Mouse (Mus musculus): ENCODE results near the gene Rad9a. TPM values are rescaled to one million over a fixed set of nuclear protein-coding genes. Genes with fewer than 3 reads are reported as not detected.

Gene Rad9a
- polyA plus RNA-seq, 1 experiment, result 39.8 TPM

GRCm38 (mm10) chr19:4163543-4163887 is 37.9 kb downstream of the Rad9a start:
- TF ChIP-seq POLR2A (IDR thresholded peaks at IDR 0.05; ENCODE audit: borderline replicate concordance, control insufficient read depth, low read depth, low read length) (no peak), CTCF (IDR thresholded peaks at IDR 0.05; ENCODE audit: control insufficient read depth, insufficient read depth, low read length) (no peak)
- WGBS, result 39% methylated on average over 4 of the region's 4 CpGs
- Histone ChIP-seq H3K4me1 (ENCODE audit: control insufficient read depth, insufficient read depth, low read length) (no peaks in the 10 kb centered on the region; the same call in 1 of the 2 replicates), H3K27ac (ENCODE audit: control insufficient read depth, insufficient read depth, low read depth, low read length, poor library complexity) (0 out of 2 replicates have a peak overlapping the region, but pooled peaks have one; percentile 0), H3K4me3 (replicated peaks; ENCODE audit: control insufficient read depth, low read depth, low read length) (peak overlapping the region; percentile 71)

- 8% methylated on average over 42 of the region's 42 CpGs for WGBS
- H3K4me1 ChIP-seq (ENCODE audit: control insufficient read depth, insufficient read depth, low read length), result no peaks in the 10 kb centered on the region; the same call in 1 of the 2 replicates
- peak; percentile 43; the same call in 1 of the 2 replicates for TF ChIP-seq POLR2A (IDR thresholded peaks at IDR 0.05; ENCODE audit: borderline replicate concordance, control insufficient read depth, low read depth, low read length)
- no peak for TF ChIP-seq CTCF (IDR thresholded peaks at IDR 0.05; ENCODE audit: control insufficient read depth, insufficient read depth, low read length)
- peak within 1 kb of the TSS; percentile 0; the same call in 1 of the 2 replicates for H3K27ac ChIP-seq (ENCODE audit: control insufficient read depth, insufficient read depth, low read depth, low read length, poor library complexity)
- H3K4me3 ChIP-seq (replicated peaks; ENCODE audit: control insufficient read depth, low read depth, low read length), result peak within 1 kb of the TSS; percentile 71
Observed at GRCm38 (mm10) chr19:4162646-4163542, 38.6 kb downstream of the Rad9a start, which contains the start of gene Rps6kb2. Rps6kb2 (minus strand) TSS chr19:4163354.

DNA sequence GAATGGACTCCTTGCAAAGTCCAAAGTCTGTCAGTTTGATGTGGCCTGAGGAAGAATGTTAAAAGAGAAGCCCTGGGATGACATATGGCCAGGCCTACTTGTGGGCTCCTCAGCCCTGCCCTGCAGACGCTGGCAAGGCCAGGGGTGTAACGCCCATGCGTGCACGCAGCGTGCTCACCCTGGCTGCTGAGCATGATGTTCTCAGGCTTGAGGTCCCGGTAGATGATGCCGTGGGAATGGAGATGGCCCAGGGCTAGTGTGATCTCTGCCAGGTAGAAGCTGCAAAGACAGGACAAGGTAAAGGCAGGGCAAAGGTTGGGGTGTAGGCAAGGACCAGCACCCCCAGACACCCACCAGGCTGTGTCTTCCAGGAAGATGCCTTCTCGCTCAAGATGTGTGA is 42.4 kb downstream of the Rad9a start:
- WGBS, result 90% methylated on average over 8 of the region's 8 CpGs
- Histone ChIP-seq H3K4me1 (ENCODE audit: control insufficient read depth, insufficient read depth, low read length) (peaks cover 2% of the 10 kb centered on the region), H3K4me3 (replicated peaks; ENCODE audit: control insufficient read depth, low read depth, low read length) (no peak overlapping the region), H3K27ac (ENCODE audit: control insufficient read depth, insufficient read depth, low read depth, low read length, poor library complexity) (no peak overlapping the region)
- TF ChIP-seq POLR2A (IDR thresholded peaks at IDR 0.05; ENCODE audit: borderline replicate concordance, control insufficient read depth, low read depth, low read length) (no peak), CTCF (IDR thresholded peaks at IDR 0.05; ENCODE audit: control insufficient read depth, insufficient read depth, low read length) (no peak)

- H3K4me3 ChIP-seq (replicated peaks; ENCODE audit: control insufficient read depth, low read depth, low read length), result no peak overlapping the region
- peaks cover 2% of the 10 kb centered on the region for H3K4me1 ChIP-seq (ENCODE audit: control insufficient read depth, insufficient read depth, low read length)
- 85% methylated on average over 12 of the region's 12 CpGs for WGBS
- TF ChIP-seq CTCF (IDR thresholded peaks at IDR 0.05; ENCODE audit: control insufficient read depth, insufficient read depth, low read length) (no peak), POLR2A (IDR thresholded peaks at IDR 0.05; ENCODE audit: borderline replicate concordance, control insufficient read depth, low read depth, low read length) (no peak)
- no peak overlapping the region for H3K27ac ChIP-seq (ENCODE audit: control insufficient read depth, insufficient read depth, low read depth, low read length, poor library complexity)
Observed at GRCm38 (mm10) chr19:4156771-4157170, 44.7 kb downstream of the Rad9a start.

- Histone ChIP-seq H3K4me3 (replicated peaks; ENCODE audit: control insufficient read depth, low read depth, low read length) (peak overlapping the region; percentile 50), H3K27ac (ENCODE audit: control insufficient read depth, insufficient read depth, low read depth, low read length, poor library complexity) (peak overlapping the region; percentile 72), H3K4me1 (ENCODE audit: control insufficient read depth, insufficient read depth, low read length) (peaks cover 2% of the 10 kb centered on the region)
- 47% methylated on average over 20 of the region's 20 CpGs for WGBS
- TF ChIP-seq CTCF (IDR thresholded peaks at IDR 0.05; ENCODE audit: control insufficient read depth, insufficient read depth, low read length), result no peak
- no peak; the same call in 1 of the 2 replicates for TF ChIP-seq POLR2A (IDR thresholded peaks at IDR 0.05; ENCODE audit: borderline replicate concordance, control insufficient read depth, low read depth, low read length)
Observed at GRCm38 (mm10) chr19:4156073-4156579, 45.3 kb downstream of the Rad9a start.

DNA sequence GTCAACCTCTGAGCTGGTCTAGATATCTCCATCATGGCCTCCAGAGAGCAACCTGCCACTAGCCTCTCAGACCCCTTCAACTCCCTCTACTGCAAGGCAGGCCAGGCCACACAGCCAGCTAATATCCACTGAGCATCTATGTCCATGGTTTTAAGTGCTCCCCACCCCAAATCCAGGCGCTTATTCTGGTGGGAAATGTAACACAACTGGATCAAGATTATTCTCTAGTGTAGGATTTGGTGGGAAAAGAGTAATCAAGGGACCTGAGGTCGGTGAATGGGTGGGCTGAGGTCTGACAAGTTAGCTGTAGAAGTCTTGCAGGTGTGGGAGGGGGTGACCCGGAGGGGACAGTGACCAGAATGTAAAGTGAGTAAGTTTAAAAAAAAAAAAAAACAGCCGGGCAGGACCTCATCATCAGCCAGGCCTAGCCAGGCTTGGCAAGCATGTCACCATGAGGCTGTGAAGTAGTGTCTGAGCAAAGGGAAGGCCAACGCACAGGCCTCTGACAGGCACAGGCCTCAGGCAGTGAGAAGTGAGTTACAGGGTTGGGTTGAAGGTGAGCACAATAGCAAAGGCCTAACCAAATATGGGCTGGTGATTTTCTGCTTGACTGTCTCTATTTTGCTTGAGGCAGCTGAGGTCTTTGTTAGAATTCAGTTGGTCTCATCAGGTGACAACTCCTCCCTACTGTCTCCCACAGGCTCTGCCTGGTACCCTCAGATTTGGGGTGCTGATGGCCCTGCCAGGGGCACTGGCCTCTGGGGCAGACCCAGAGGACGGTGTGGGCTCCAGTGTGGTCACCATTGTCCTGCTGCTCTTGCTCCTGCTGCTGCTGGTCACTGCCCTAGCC is 46.0 kb downstream of the Rad9a start:
- peak overlapping the region; percentile 72 for H3K27ac ChIP-seq (ENCODE audit: control insufficient read depth, insufficient read depth, low read depth, low read length, poor library complexity)
- WGBS, result 20% methylated on average over 6 of the region's 6 CpGs
- H3K4me3 ChIP-seq (replicated peaks; ENCODE audit: control insufficient read depth, low read depth, low read length), result peak overlapping the region; percentile 76
- H3K4me1 ChIP-seq (ENCODE audit: control insufficient read depth, insufficient read depth, low read length), result peaks cover 2% of the 10 kb centered on the region
- TF ChIP-seq POLR2A (IDR thresholded peaks at IDR 0.05; ENCODE audit: borderline replicate concordance, control insufficient read depth, low read depth, low read length) (peak; percentile 11; the same call in 1 of the 2 replicates), CTCF (IDR thresholded peaks at IDR 0.05; ENCODE audit: control insufficient read depth, insufficient read depth, low read length) (no peak)

DNA sequence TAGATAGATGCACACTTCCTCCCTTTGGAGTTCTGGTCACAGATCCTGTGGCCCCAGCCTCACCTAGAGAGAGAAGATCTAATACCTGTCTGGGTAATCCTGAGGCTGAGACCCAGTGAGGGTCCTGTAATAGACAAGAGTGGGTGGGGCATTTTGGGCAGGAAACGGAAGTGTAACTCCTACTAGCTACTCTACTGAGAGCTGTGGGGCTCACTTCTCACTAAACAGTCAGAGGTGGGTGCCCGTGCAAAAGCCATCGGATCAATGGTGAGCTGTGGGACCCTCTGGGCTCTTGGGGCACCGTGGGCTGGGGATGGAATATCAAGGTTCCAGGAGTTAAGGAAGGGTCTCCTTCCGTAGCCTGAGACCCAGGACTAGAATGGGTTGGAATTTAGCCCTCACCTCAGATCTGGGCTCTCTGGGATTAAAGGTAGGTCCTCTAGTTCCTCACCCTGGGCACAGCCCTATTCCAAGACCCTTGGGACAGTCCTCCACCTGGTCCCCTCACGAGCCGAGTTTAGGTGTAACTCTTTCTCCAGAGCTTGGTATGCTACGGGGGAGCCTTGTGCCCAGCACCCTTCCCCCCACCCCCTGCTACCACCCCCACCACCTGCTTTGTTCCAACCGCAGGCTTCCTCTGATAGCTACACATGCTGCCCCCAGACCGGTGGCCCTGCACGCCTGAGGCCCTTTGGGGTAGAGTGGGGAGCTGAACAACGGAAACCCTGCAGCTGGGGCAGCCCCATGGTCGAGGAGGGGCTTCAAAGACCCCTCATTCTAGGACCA is 46.8 kb downstream of the Rad9a start:
- H3K4me1 ChIP-seq (ENCODE audit: control insufficient read depth, insufficient read depth, low read length), result peaks cover 4% of the 10 kb centered on the region
- TF ChIP-seq POLR2A (IDR thresholded peaks at IDR 0.05; ENCODE audit: borderline replicate concordance, control insufficient read depth, low read depth, low read length) (peak; percentile 73), CTCF (IDR thresholded peaks at IDR 0.05; ENCODE audit: control insufficient read depth, insufficient read depth, low read length) (no peak)
- WGBS, result 5% methylated on average over 13 of the region's 13 CpGs
- peak overlapping the region; percentile 95 for H3K27ac ChIP-seq (ENCODE audit: control insufficient read depth, insufficient read depth, low read depth, low read length, poor library complexity)
- H3K4me3 ChIP-seq (replicated peaks; ENCODE audit: control insufficient read depth, low read depth, low read length), result peak overlapping the region; percentile 76

All from bone marrow, adult 2 months (tissue).